Mouse (Mus musculus) kidney, embryonic 15.5 days (tissue): ENCODE measurements around the gene Olfr524. TPM values are rescaled to one million over a fixed set of nuclear protein-coding genes. Genes with fewer than 3 reads are reported as not detected.

Experiments used
- polyA plus RNA-seq: library from polyadenylated mRNA; unstranded; fragments of >200 nt; fragmentation: Nextera tagmentation; extraction: Ambion mirVana; gene quantifications from 2 replicates; pipeline ENCODE4 v1.2.1, GENCODE M21; 2015

Gene Olfr524
- polyA plus RNA-seq, 1 experiment from 2014 or later: not detected

Other genes with a start within 250 kb of the Olfr524 start
- 0.49 and 0.91 TPM in 2 replicates for gene 6430531B16Rik, start 227.2 kb downstream of the Olfr524 start, polyA plus RNA-seq
- 1.4 and 2.1 TPM in 2 replicates for gene Adam8, start 213.4 kb downstream of the Olfr524 start, polyA plus RNA-seq
- gene Zfp511, start 169.6 kb downstream of the Olfr524 start, polyA plus RNA-seq: 38.3 and 40.4 TPM in 2 replicates
- 52.6 and 58.0 TPM in 2 replicates for gene Tubgcp2, start 169.3 kb downstream of the Olfr524 start, polyA plus RNA-seq
- gene Msx3, start 156.9 kb downstream of the Olfr524 start, polyA plus RNA-seq: not detected in 2 replicates
- 1.4 and 2.1 TPM in 2 replicates for gene Caly, start 123.4 kb downstream of the Olfr524 start, polyA plus RNA-seq
- gene Prap1, start 112.6 kb downstream of the Olfr524 start, polyA plus RNA-seq: 0.28 TPM in 1 of 2 replicates, not detected in the other
- 34.7 and 35.8 TPM in 2 replicates for gene Fuom, start 103.5 kb downstream of the Olfr524 start, polyA plus RNA-seq
- 18.0 and 23.3 TPM in 2 replicates for gene Paox, start 90.2 kb downstream of the Olfr524 start, polyA plus RNA-seq
- 166 and 171 TPM in 2 replicates for gene Echs1, start 89.5 kb downstream of the Olfr524 start, polyA plus RNA-seq
- gene Mtg1, start 68.4 kb downstream of the Olfr524 start, polyA plus RNA-seq: 26.3 and 28.1 TPM in 2 replicates
- 0.48 and 0.55 TPM in 2 replicates for gene Sprn, start 51.1 kb downstream of the Olfr524 start, polyA plus RNA-seq
- gene Olfr522, start 41.2 kb downstream of the Olfr524 start, polyA plus RNA-seq: not detected in 2 replicates
- gene Olfr523, start 32.7 kb downstream of the Olfr524 start, polyA plus RNA-seq: not detected in 2 replicates
- gene Cd163l1, start 12.3 kb upstream of the Olfr524 start, polyA plus RNA-seq: not detected in 2 replicates
- gene 5830411N06Rik, start 41.3 kb upstream of the Olfr524 start, polyA plus RNA-seq: not detected in 2 replicates
- not detected in 2 replicates for gene Olfr525, start 114.9 kb upstream of the Olfr524 start, polyA plus RNA-seq
- gene Olfr527, start 128.1 kb upstream of the Olfr524 start, polyA plus RNA-seq: not detected in 2 replicates
- gene Olfr60, start 155.7 kb upstream of the Olfr524 start, polyA plus RNA-seq: not detected in 2 replicates
- not detected in 2 replicates for gene Olfr530, start 170.4 kb upstream of the Olfr524 start, polyA plus RNA-seq
- not detected in 2 replicates for gene Olfr531, start 197.0 kb upstream of the Olfr524 start, polyA plus RNA-seq
- gene Olfr532, start 215.7 kb upstream of the Olfr524 start, polyA plus RNA-seq: not detected in 2 replicates